Mouse (Mus musculus): ENCODE data around the gene Shisa9.
A peak's percentile ranks its signal among the peaks of the same experiment; 100 is the strongest.

The Shisa9 gene

GRCm38 (mm10) chr16:12201216-12201615, 217.3 kb downstream of the Shisa9 start:
- no peak for DNase-seq (ENCODE audit: low spot score)

- DNase-seq (ENCODE audit: low spot score), result no peak
Measured at GRCm38 (mm10) chr16:12202151-12202550, 218.2 kb downstream of the Shisa9 start.

- no peak for DNase-seq (ENCODE audit: low spot score)
Measured at GRCm38 (mm10) chr16:12203055-12203454, 219.1 kb downstream of the Shisa9 start.

- no peak for DNase-seq (ENCODE audit: low spot score)
Measured at GRCm38 (mm10) chr16:12204423-12204822, 220.5 kb downstream of the Shisa9 start.

GRCm38 (mm10) chr16:12206421-12206950, 222.6 kb downstream of the Shisa9 start:
- no peak for DNase-seq (ENCODE audit: low spot score)

- DNase-seq (ENCODE audit: low spot score), result no peak
Measured at GRCm38 (mm10) chr16:12206951-12207350, 223.0 kb downstream of the Shisa9 start.

GRCm38 (mm10) chr16:12209355-12209754, 225.4 kb downstream of the Shisa9 start:
- DNase-seq (ENCODE audit: low spot score), result no peak

GRCm38 (mm10) chr16:12209819-12210218, 225.9 kb downstream of the Shisa9 start:
- no peak for DNase-seq (ENCODE audit: low spot score)

- no peak for DNase-seq (ENCODE audit: low spot score)
Measured at GRCm38 (mm10) chr16:12214018-12214417, 230.1 kb downstream of the Shisa9 start.

- DNase-seq (ENCODE audit: low spot score), result no peak
Measured at GRCm38 (mm10) chr16:12217289-12218150, 233.6 kb downstream of the Shisa9 start.

- no peak for DNase-seq (ENCODE audit: low spot score)
Measured at GRCm38 (mm10) chr16:12218151-12218532, 234.2 kb downstream of the Shisa9 start.

- DNase-seq (ENCODE audit: low spot score), result no peak
Measured at GRCm38 (mm10) chr16:12219821-12220220, 235.9 kb downstream of the Shisa9 start.

- DNase-seq (ENCODE audit: low spot score), result no peak
Measured at GRCm38 (mm10) chr16:12223537-12223936, 239.6 kb downstream of the Shisa9 start.

GRCm38 (mm10) chr16:12226937-12227336, 243.0 kb downstream of the Shisa9 start:
- DNase-seq (ENCODE audit: low spot score), result no peak

- DNase-seq (ENCODE audit: low spot score), result peak; percentile 29
Measured at GRCm38 (mm10) chr16:12233288-12233687, 249.4 kb downstream of the Shisa9 start.

- peak; percentile 0 for DNase-seq (ENCODE audit: low spot score)
Measured at GRCm38 (mm10) chr16:12234289-12234688, 250.4 kb downstream of the Shisa9 start.

GRCm38 (mm10) chr16:12238611-12239010, 254.7 kb downstream of the Shisa9 start:
- no peak for DNase-seq (ENCODE audit: low spot score)

GRCm38 (mm10) chr16:12259361-12259760, 275.4 kb downstream of the Shisa9 start:
- DNase-seq (ENCODE audit: low spot score), result no peak

GRCm38 (mm10) chr16:12265828-12266227, 281.9 kb downstream of the Shisa9 start:
- no peak for DNase-seq (ENCODE audit: low spot score)

GRCm38 (mm10) chr16:12300523-12300922, 316.6 kb downstream of the Shisa9 start:
- no peak for DNase-seq (ENCODE audit: low spot score)

- no peak for DNase-seq (ENCODE audit: low spot score)
Measured at GRCm38 (mm10) chr16:12303420-12303819, 319.5 kb downstream of the Shisa9 start.

GRCm38 (mm10) chr16:12307318-12307965, 323.5 kb downstream of the Shisa9 start:
- DNase-seq (ENCODE audit: low spot score), result no peak

GRCm38 (mm10) chr16:12309826-12310225, 325.9 kb downstream of the Shisa9 start:
- no peak for DNase-seq (ENCODE audit: low spot score)
